Mouse (Mus musculus): ENCODE results near the gene Phrf1.

The Phrf1 gene

DNA sequence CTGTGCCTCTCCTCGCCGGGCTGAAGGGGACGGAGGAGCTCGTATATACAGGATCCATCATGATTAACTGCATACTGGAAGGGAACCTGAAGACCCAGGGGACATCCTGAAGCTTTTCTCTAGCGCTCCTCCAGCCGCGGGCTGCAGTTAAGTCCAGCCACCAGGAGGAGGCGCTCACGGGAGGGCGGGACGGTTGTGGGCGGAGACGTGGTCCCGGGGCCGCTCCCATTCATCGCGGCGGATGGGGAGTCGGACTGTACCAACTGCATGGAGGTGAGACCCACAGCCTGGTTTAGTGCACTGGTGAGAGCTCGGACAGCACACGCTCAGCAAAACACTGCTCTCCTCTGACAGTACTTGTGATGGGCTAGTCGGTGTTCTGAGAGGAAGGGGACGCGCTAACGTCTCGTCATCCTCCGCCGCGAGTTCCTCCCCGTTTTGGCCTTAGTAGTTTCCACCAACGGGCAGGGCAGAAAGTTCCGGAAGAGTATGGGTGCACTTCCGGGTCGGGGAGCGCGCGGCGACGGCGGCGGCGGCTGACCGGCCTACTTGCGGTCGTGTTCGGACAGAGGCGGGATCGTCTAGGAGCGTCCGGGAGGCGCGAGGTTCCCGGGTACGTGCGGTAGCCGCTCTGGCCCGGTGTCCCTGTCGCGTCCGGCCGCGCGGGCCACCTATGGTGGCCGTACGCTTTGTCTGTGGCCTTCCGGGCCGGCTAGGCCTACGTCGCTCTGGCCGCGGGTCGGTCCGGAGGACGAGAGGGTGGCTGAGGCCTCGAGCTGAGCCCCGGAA lies at the start of gene Phrf1:
Gene Phrf1, plus strand, starts transcription at position 506 of the 789 bp plus-strand sequence.
- peak; percentile 90 to 92 for DNase-seq

GRCm38 (mm10) chr7:141188194-141188593 lies 40.4 kb upstream of the Phrf1 start:
- DNase-seq: no peak

DNA sequence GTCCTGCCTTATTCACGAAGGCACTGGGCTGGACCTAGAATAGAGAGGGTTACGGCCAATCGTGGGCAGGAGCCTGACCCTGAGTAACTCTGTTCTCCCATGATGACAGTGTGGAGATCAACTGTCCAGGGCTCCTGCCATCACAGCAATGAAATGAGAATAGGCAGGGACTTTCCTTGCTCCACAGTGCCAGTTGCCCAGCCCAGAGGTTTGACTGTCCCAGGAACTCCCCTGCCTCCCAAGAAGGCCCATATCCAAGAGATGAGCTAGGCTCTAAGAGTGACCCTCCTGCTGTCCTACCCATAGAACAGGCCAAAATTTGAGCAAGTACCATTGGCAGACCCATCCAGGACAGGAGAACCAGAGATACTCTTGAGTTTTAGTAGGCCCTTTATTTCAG lies 39.9 kb upstream of the Phrf1 start:
- no peak for DNase-seq

- DNase-seq: no peak
These were observed 38.4 kb upstream of the Phrf1 start for GRCm38 (mm10) chr7:141190220-141190619.

- peak; percentile 65 to 84 for DNase-seq
These were observed 37.5 kb upstream of the Phrf1 start for GRCm38 (mm10) chr7:141191036-141191435.

GRCm38 (mm10) chr7:141191796-141192685 lies 36.5 kb upstream of the Phrf1 start:
- no peak for DNase-seq

DNA sequence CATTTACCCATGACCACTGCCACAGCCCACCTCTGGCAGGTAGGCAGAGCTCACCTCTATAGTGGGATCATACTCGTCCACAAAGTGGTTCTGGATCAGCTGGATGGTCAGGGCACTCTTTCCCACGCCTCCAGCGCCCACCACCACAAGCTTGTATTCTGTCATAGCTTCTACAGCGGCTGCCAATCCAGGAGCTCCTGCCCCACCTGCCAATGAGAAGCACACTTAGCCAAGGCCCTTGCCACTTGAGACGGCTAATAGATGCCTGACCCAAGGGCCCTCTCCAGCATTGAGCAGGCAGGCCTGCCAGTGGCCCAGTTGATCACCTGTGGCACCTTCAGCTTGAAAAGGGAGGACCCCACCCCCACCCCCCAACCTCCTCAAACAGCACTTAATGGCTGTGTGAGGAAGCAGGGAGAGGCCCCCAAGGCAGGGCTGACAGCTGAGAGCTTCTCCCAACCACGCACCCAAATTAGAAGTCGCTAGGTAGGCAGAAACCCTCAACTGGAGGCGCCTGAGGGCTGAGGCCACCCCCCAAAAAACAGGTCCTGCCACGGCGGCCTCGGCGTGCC lies 35.7 kb upstream of the Phrf1 start:
- DNase-seq: no peak

DNA sequence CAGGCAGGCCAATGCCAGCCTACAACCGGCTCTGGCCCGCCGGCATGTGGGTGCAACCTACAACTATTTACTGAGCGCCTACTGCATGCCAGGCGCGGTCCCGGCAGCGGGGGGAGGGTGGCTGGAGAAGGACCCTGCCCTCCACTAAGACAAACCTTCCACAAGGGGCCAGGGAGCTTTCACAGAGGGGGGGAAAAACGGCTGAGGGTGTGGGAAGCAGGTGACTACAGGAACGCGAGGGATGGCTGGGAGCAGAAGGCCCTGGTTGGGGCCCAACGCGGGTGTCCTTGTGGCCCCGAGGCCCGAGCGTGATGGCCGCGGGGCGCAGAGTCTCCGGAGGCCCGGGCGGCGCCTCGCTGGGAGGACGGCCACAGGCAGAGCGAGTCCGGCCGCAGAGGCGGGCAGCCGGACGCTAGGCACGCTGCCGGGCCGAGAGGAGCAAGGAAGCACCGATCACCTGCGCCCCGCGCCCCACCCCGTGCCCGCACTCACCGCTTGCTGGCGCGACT lies 35.2 kb upstream of the Phrf1 start:
- DNase-seq: peak; percentile 42 to 82

DNA sequence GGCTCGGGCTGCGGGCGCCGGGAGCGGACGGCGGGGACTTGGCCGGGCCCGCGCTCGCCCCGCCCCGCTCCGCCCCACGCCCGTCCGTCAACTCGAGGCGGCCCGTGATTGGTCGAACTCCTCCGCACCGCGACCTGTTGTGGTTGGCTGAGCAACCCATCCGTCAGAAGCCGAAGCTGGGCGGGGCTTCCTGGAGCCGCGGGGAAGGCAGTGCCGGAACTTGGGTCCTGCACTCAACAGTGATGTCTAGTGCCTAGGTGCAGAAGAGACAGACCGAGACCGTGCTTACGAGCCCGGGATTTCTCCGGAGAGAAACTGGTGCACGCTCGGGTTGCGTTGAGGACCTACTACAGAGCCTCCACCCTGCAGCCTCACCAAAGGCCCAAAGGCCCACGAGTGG lies 34.6 kb upstream of the Phrf1 start, which contains the start of the genes Hras and Lrrc56:
Gene Hras, minus strand, starts transcription at position 58 of the 400 bp plus-strand sequence.
Gene Lrrc56, plus strand, starts transcription at position 210 of the 400 bp plus-strand sequence.
- peak; percentile 98 to 99 for DNase-seq

DNA sequence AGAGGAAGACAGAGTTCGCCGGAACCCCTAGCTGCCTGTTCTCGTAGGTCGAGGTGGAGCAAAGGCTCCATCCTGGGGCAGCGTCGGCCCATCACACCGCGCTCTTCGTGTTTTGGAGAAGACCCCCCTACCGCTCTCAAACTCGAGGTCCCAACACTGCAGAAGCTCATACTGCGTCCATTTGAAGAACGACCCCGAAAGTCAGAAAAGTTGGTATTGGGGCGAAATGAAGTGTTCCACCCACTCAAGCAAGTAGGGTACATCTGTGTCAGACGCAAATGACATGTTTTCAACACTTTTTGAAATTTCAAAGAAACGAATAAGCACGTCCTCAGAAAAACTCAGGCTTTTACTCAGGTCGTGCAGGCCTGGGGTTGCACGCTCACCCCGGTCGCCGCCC lies 34.2 kb upstream of the Phrf1 start:
- DNase-seq: no peak

- peak; percentile 96 to 97 for DNase-seq
These were observed 33.8 kb upstream of the Phrf1 start for GRCm38 (mm10) chr7:141194830-141195229.

GRCm38 (mm10) chr7:141195754-141196153 lies 32.8 kb upstream of the Phrf1 start:
- DNase-seq: no peak

DNA sequence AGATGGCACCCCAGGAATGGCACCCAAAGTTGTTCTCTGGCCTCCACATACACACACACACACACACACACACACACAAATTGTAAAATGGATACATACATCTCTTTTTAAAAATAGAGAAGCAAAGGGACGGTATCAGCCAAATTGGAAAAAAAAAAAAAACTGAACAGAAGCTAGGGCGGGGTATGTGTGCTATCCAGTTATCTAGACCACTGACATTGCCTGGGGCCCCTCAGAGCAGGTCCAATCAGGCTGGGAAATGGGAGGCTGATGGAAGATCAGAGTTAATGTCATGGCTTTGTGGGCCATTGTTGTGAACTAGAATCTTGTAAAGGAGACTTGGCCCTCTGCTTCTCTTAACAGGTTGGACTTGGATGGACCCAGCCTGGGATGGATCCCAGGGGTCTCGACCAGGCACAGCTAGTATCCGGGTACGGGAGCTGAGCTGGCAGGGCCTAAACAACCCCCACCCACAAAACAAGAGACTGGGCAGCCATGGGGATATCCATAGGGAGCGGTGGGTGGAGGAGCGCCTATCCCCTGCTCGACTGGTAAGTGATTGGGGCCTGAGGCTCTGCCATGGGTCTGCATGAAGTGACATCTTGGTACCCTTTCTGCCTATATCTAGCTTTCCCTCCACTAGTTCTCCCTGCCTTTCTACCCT lies 31.8 kb upstream of the Phrf1 start:
- DNase-seq: no peak

DNA sequence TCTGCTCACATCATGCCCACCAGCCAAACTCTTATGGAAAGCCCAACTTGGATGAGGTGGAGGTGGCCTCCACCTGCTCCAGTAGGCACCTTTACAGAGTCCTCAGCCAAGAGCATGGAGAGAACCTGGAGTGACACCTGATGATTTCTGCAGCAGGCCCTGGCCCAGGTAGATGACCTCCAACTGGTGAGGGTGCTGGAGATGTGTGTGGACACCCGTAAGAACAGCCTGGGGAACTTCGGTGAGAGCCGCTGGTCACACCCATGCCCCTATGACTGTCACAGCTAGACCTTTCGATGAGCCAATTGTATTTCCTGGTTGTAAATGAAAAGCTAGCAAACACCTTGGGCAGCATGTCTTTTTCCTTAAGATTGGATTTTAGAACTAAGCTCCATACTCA lies 30.5 kb upstream of the Phrf1 start:
- DNase-seq: no peak

DNA sequence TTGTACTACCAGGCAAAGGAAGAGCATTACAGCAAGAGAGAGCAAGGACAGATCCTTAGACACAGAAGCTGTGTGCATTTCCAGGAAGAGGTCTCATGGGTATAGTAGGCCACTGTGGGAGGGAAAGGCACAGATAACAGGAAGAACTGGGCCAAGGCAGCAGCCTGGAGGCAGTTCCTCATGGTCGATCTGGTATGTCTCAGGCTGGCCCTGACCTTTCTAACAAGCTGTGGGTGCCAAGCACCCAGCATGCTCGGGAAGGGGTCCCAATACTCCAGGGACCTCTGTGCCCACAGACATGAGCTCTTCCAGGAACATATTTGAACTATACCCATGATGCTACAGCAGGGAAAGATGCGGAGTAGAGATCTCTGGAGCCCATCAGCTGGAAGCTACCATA lies 24.0 kb upstream of the Phrf1 start:
- no peak for DNase-seq

DNA sequence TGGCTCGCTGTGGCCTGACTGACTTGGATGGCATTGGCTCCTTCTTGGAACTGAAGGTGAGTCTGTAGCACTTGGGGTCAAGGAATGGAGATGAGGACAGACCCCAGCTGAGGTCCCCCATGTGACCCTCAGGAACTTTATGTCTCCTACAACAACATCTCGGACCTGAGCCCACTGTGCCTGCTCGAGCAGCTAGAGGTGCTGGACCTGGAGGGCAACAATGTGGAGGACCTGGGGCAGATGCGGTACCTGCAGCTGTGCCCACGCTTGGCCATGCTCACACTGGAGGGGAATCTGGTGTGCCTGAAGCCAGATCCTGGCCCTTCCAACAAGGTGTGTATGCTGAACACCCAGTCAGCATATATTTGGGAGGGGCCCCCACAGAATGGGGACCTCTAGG lies 23.1 kb upstream of the Phrf1 start:
- DNase-seq: peak in 1 of 2 experiments; percentile 31

DNA sequence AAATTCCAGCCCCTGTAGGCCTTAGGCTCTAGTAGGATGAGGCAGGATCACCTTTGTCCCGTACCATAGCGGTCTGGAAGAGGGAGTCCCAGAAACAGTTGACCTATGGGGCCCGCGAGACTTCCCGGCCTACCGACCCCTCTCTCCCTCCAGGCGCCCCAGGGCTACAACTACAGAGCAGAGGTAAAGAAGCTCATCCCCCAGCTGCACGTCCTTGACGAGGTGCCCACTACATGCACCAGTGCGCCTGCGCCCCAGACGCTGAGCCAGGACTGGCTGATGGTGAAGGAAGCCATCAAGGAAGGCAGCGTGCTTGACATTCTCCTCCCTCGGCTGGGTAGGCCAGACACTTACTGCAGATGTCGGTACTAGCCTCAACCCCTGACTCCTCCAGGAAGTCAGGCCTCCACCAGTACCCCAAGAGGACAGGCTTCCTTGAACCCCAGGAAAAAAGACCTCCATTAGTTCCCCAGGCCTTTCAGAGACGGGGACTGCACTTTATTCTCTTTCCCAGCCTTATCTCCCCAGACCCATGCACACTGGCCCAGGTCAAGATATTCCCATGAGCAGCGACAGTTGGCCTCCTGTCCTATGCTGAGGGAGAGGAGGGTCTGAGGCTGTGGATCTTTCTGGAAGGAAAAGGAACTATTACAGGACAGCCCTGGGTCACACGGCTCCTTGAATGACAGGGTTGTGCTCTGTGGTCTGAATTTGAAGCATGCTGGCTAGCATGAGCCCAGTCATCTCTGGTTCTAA lies 22.2 kb upstream of the Phrf1 start:
- DNase-seq: peak in 1 of 2 experiments; percentile 33

- DNase-seq: no peak
These were observed 19.1 kb upstream of the Phrf1 start for GRCm38 (mm10) chr7:141209526-141209925.

DNA sequence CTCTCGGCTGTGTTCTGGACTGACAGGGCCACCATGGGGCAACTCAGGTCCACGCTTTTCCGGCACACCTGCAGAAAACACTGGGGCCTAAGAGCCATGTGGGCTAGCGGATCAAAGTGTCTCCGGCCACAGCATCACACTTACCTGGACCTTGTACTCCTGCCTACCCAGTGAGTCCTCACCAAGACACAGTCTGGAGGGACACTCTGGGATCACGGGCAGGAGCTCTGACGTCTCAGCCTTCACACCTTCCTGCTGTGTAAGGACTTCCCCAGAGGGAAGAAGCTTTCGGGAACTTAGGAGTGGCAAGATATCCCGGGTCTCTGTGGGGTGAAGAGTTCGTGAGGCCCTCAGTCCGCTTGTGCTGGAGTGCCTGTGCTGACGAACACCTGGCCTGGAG lies 18.4 kb upstream of the Phrf1 start:
- peak in 1 of 2 experiments; percentile 33 for DNase-seq

GRCm38 (mm10) chr7:141210606-141211131 lies 17.9 kb upstream of the Phrf1 start:
- peak in 1 of 2 experiments; percentile 28 for DNase-seq

- no peak for DNase-seq
These were observed 15.5 kb upstream of the Phrf1 start for GRCm38 (mm10) chr7:141213133-141213532.
